Mouse (Mus musculus) limb, embryonic 14.5 days (tissue): ENCODE data around the gene Rragc. TPM values are rescaled to one million over a fixed set of nuclear protein-coding genes. Genes with fewer than 3 reads are reported as not detected.

Experiments used
- ATAC-seq: fragments of 200-750 bp; cut with Nextera tagmentation; 2 replicates; pipeline ENCODE4 v1.8.0; 2017; ENCODE audit warnings: low read depth, moderate number of reproducible peaks, moderate TSS enrichment; ENCODE audit not compliant: low FRiP score
- DNase-seq: peaks from one replicate; pipeline ENCODE4 v3.0.0-alpha.2; 2015; ENCODE audit warnings: low spot score
- H3K27ac ChIP-seq: fragments of 300-500 bp; sonication (generic); replicated peaks from 2 replicates; pipeline ENCODE4 v1.5.1; 2014; ENCODE audit warnings: low read depth, mild to moderate bottlenecking, low read length, moderate library complexity, mixed read lengths
- H3K27me3 ChIP-seq: fragments of 300-500 bp; sonication (generic); 2 replicates; pipeline ENCODE4 v1.6.1; 2014; ENCODE audit warnings: low read length, mixed read lengths; ENCODE audit not compliant: control insufficient read depth, insufficient read depth
- H3K36me3 ChIP-seq: fragments of 300-500 bp; sonication (generic); 2 replicates; pipeline ENCODE4 v1.6.1; 2014; ENCODE audit warnings: mild to moderate bottlenecking, low read length, moderate library complexity, mixed read lengths; ENCODE audit not compliant: control insufficient read depth, insufficient read depth
- H3K4me1 ChIP-seq: fragments of 300-500 bp; sonication (generic); 2 replicates; pipeline ENCODE4 v1.6.1; 2014; ENCODE audit warnings: antibody characterized with exemption, low read length, mixed read lengths; ENCODE audit not compliant: control insufficient read depth, insufficient read depth
- H3K4me2 ChIP-seq: fragments of 300-500 bp; sonication (generic); replicated peaks from 2 replicates; pipeline ENCODE4 v1.6.1; 2014; ENCODE audit warnings: low read depth, mild to moderate bottlenecking, low read length, moderate library complexity; ENCODE audit not compliant: severe bottlenecking
- H3K4me3 ChIP-seq: fragments of 300-500 bp; sonication (generic); replicated peaks from 2 replicates; pipeline ENCODE4 v1.5.1; 2014; ENCODE audit warnings: low read length
- H3K9ac ChIP-seq: fragments of 300-500 bp; sonication (generic); 2 replicates; pipeline ENCODE4 v1.6.1; 2014; ENCODE audit warnings: mild to moderate bottlenecking, low read depth, low read length, moderate library complexity; ENCODE audit not compliant: severe bottlenecking
- H3K9me3 ChIP-seq: fragments of 300-500 bp; sonication (generic); 2 replicates; pipeline ENCODE4 v1.6.1; 2016; ENCODE audit warnings: low read length; ENCODE audit not compliant: control insufficient read depth
- POLR2A ChIP-seq: fragments of 200-500 bp; IDR thresholded peaks from 2 replicates; pipeline ENCODE4 v1.8.0; 2012; ENCODE audit warnings: inconsistent platforms, mild to moderate bottlenecking, moderate library complexity, borderline replicate concordance; ENCODE audit not compliant: insufficient read depth, insufficient read length; ENCODE audit errors: extremely low read depth
- WGBS: fragments of 180-500 bp; shearing (Covaris S2); extraction: QIAGEN DNeasy Blood & Tissue Kit; methylation state at CpG from one replicate; pipeline ENCODE4 v1.1.7; 2014; 5-methylcytosine and 5-hydroxymethylcytosine counted together
- polyA plus RNA-seq, 2 experiments: library from polyadenylated mRNA; depleted of rRNA in 1 of 2; stranded (reverse) in 1 of 2; unstranded in 1 of 2; fragments of >200 nt; fragmentation: Nextera tagmentation in 1 of 2; extraction: Ambion mirVana in 1 of 2; gene quantifications; 2 replicates each; pipeline versions ENCODE4 v1.2.1 to v1.2.3; 2012 to 2014

The Rragc gene
- polyA plus RNA-seq (2012; rRNA removed) (61.0 and 61.1 TPM in 2 replicates), polyA plus RNA-seq (2014; fragmentation: Nextera tagmentation; extraction: Ambion mirVana) (60.3 and 61.2 TPM in 2 replicates)

DNA sequence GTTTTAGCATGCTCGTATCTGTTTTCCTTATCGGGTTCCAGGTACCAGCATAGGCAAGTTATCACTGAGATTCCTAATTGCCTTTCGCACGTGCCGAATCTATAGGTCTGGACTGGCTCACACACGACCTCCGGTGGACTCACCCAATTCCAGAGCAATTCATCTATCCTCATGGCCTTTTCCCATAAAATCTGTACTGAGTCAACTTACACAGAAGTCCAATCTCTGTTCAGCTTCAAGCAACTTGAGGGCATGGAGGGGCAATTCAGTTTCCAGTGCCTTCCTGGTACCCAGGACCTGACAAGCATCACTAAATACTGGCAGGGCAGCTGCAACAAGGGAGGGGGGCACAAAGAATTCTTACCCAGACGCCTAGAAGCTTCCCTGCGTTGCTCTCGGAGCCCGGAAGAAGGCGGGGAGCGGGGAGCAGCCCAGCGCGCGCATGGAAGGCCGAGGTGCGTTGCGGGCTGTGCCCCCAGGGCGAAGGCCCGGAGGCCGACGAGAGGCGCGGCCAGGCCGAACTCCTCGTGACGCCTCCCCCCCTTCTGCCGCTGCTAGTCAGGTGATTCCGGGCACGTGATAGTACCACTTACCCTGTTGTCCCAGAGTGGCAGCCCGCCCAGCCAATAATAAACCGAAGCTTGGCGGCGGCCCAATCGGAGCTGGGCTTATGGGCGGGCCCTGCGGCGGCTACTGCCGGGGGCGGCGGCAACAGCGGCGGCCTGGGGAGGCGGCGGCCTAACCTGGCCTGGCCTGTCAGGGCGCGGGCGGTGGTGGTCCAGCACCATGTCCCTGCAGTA, at the start of gene Rragc:
Gene Rragc, plus strand, starts transcription at position 699 of the 800 bp plus-strand sequence.
- Histone ChIP-seq H3K9me3 (no peaks in the 10 kb centered on the region), H3K27ac (peak within 1 kb of the TSS; percentile 63), H3K4me1 (peaks cover 13% of the 10 kb centered on the region), H3K9ac (peak within 1 kb of the TSS; percentile 92), H3K36me3 (peaks cover 27% of the 10 kb centered on the region), H3K4me3 (peak within 1 kb of the TSS; percentile 98), H3K4me2 (peak within 1 kb of the TSS; percentile 80), H3K27me3 (no peaks in the 10 kb centered on the region)
- TF ChIP-seq POLR2A = peak; percentile 66; the same call in 1 of the 2 replicates
- DNase-seq (peak; percentile 98), ATAC-seq (peak; percentile 100)
- under 1% methylated on average over 35 of the region's 49 CpGs for WGBS

DNA sequence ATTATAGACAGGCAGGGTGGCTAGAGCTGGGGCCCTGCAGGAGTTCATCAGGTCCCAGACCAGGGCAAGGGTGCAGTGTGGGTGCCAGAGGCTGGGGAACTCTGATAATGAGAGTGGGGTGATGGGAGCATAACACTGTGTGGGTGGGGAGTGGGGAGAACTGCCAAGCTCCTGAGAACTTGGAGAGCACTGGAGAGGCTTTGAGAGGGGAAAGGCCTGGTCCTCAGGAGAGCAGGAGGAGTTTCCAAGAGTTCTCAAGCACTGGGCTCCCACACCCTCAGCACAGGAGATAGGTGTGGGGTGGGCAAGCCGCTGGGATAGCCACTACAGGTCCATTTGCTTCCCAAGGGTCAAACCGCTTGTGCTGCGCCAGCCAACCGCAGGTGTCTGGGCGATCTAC, 23.5 kb upstream of the Rragc start:
- no peak overlapping the region for H3K9ac ChIP-seq
- no peak overlapping the region for H3K4me2 ChIP-seq
- H3K4me1 ChIP-seq = no peaks in the 10 kb centered on the region
- no peaks in the 10 kb centered on the region for H3K36me3 ChIP-seq
- DNase-seq (no peak), ATAC-seq (no peak)
- H3K9me3 ChIP-seq = no peaks in the 10 kb centered on the region
- WGBS = 92% methylated on average over 5 of the region's 5 CpGs
- H3K4me3 ChIP-seq = no peak overlapping the region
- no peak overlapping the region for H3K27ac ChIP-seq
- no peaks in the 10 kb centered on the region for H3K27me3 ChIP-seq
- no peak for TF ChIP-seq POLR2A

DNA sequence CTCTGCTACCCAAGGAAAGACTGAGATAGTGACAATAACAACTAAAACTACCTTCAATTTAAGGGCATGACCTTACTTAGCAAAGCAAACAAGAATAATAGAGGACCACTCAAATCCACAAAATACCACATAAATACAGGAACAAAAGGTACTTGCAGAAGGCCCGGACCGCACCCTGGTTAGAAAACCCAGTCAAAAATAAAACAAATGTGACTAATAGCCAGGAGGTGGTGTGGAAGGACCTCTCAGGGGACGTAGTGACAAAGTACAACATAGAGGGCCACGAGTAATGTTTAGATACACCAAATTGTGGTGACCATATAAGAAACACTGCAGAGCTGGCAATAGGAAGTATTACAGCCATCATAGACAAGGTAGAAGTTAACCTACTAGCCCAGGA, 23.0 kb upstream of the Rragc start:
- 88% methylated on average over 4 of the region's 4 CpGs for WGBS

DNA sequence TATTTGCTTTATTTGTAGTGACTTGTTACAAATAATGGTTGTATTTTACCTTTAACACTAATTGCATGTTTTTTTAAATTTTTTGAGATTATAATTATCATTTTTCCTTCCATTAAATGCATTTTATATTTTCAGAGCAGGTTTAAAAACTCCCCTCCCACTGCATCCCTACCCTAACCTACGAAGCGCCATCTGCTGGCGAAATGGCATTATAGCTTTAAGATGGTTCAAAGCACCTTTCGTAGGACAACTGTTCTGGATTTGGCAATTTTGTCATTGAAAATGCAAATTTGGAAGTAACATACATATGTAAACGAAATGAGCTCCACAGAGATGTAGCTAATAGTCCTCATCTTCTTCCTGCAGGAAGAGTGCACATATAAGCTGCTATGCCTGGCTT, 18.6 kb upstream of the Rragc start:
- H3K27me3 ChIP-seq = no peaks in the 10 kb centered on the region
- WGBS = 13% methylated on average over 5 of the region's 5 CpGs

More for the DNA sequence above, 23.0 kb upstream of the Rragc start:
- Histone ChIP-seq H3K27me3 (no peaks in the 10 kb centered on the region), H3K4me2 (no peak overlapping the region), H3K27ac (no peak overlapping the region), H3K36me3 (no peaks in the 10 kb centered on the region), H3K4me1 (no peaks in the 10 kb centered on the region), H3K9me3 (no peaks in the 10 kb centered on the region), H3K9ac (no peak overlapping the region), H3K4me3 (no peak overlapping the region)
- DNase-seq (no peak), ATAC-seq (no peak)
- no peak for TF ChIP-seq POLR2A

DNA sequence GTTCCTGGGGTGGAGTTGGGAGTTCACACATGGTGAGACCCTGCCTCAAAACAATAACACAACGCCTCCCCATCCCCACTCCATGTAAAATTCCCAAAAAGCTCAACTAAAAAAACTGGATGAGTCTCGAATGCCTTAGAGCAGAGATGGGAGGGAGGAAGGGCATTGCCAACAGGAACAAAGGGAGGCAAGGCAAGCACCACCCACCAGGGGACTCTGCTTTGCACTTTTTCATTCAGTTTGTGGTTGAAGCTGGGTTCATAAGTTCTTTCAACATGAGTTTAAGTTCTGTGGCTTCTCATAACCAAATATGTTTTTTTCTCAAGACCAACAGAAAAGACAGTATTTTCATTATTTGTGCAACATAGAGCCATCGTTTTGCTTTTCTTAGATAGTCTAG, 13.8 kb upstream of the Rragc start:
- ATAC-seq = no peak
- H3K4me1 ChIP-seq = peaks cover 7% of the 10 kb centered on the region; the same call in 1 of the 2 replicates
- H3K36me3 ChIP-seq = peaks cover 4% of the 10 kb centered on the region; the same call in 1 of the 2 replicates
- H3K27ac ChIP-seq = no peak overlapping the region
- H3K9me3 ChIP-seq = no peaks in the 10 kb centered on the region
- no peaks in the 10 kb centered on the region for H3K27me3 ChIP-seq
- H3K9ac ChIP-seq = no peak overlapping the region
- TF ChIP-seq POLR2A = no peak
- H3K4me2 ChIP-seq = no peak overlapping the region
- 77% methylated on average over 3 of the region's 3 CpGs for WGBS
- DNase-seq = no peak
- H3K4me3 ChIP-seq = no peak overlapping the region

More for the DNA sequence above, 18.6 kb upstream of the Rragc start:
- no peaks in the 10 kb centered on the region for H3K36me3 ChIP-seq
- H3K27ac ChIP-seq = no peak overlapping the region
- H3K4me2 ChIP-seq = no peak overlapping the region
- no peak overlapping the region for H3K4me3 ChIP-seq
- no peaks in the 10 kb centered on the region for H3K4me1 ChIP-seq
- no peak overlapping the region for H3K9ac ChIP-seq
- ATAC-seq (no peak), DNase-seq (peak; percentile 55)
- H3K9me3 ChIP-seq = no peaks in the 10 kb centered on the region
- no peak for TF ChIP-seq POLR2A
